Mouse (Mus musculus) heart, embryonic 14.5 days (tissue): ENCODE data around the gene Gm597. TPM values are rescaled to one million over a fixed set of nuclear protein-coding genes. Genes with fewer than 3 reads are reported as not detected.

Experiments used
- ATAC-seq: fragments of 200-750 bp; cut with Nextera tagmentation; 2 replicates; pipeline ENCODE4 v1.8.0; 2017; ENCODE audit warnings: low read depth, moderate TSS enrichment; ENCODE audit not compliant: insufficient number of reproducible peaks, insufficient read depth, low FRiP score
- H3K27ac ChIP-seq, 2 experiments: fragments of 200-500 bp in 1 of 2; fragments of 300-500 bp in 1 of 2; sonication (generic) in 1 of 2; replicated peaks in 1 of 2; 2 replicates each; pipeline ENCODE4 v1.5.1; 2012 to 2014; ENCODE audit warnings: low read depth in 2 of 2, low read length in 2 of 2, control low read depth in 1 of 2, mild to moderate bottlenecking in 1 of 2, mixed read lengths in 1 of 2; ENCODE audit not compliant: control insufficient read depth in 1 of 2, insufficient read depth in 1 of 2
- H3K27me3 ChIP-seq: fragments of 300-500 bp; sonication (generic); 2 replicates; pipeline ENCODE4 v1.6.1; 2014; ENCODE audit warnings: mild to moderate bottlenecking, low read length, control low read depth; ENCODE audit not compliant: control insufficient read depth, insufficient read depth
- H3K36me3 ChIP-seq: fragments of 300-500 bp; sonication (generic); 2 replicates; pipeline ENCODE4 v1.6.1; 2014; ENCODE audit warnings: mild to moderate bottlenecking, control low read depth, low read length, mixed read lengths; ENCODE audit not compliant: control insufficient read depth, insufficient read depth
- H3K4me1 ChIP-seq, 2 experiments: fragments of 200-500 bp in 1 of 2; fragments of 300-500 bp in 1 of 2; sonication (generic) in 1 of 2; 2 replicates each; pipeline ENCODE4 v1.6.1; 2012 to 2014; ENCODE audit warnings: low read length in 2 of 2, control low read depth in 1 of 2, mixed read lengths in 1 of 2; ENCODE audit not compliant: control insufficient read depth in 2 of 2, insufficient read depth in 2 of 2
- H3K4me2 ChIP-seq: fragments of 300-500 bp; sonication (generic); 2 replicates; pipeline ENCODE4 v1.6.1; 2014; ENCODE audit warnings: mild to moderate bottlenecking, low read length
- H3K4me3 ChIP-seq, 2 experiments: fragments of 200-500 bp in 1 of 2; fragments of 300-500 bp in 1 of 2; sonication (generic) in 1 of 2; 2 replicates each; pipeline ENCODE4 v1.5.1; 2012 to 2014; ENCODE audit warnings: low read length in 2 of 2, mild to moderate bottlenecking in 2 of 2, control low read depth in 1 of 2, low read depth in 1 of 2, moderate library complexity in 1 of 2; ENCODE audit not compliant: control insufficient read depth in 1 of 2, insufficient read depth in 1 of 2
- H3K9ac ChIP-seq: fragments of 300-500 bp; sonication (generic); 2 replicates; pipeline ENCODE4 v1.6.1; 2014; ENCODE audit warnings: mild to moderate bottlenecking, low read length
- H3K9me3 ChIP-seq: fragments of 300-500 bp; sonication (generic); 2 replicates; pipeline ENCODE4 v1.6.1; 2016; ENCODE audit warnings: low read length, control low read depth; ENCODE audit not compliant: control insufficient read depth
- WGBS: fragments of 180-500 bp; shearing (Covaris S2); extraction: QIAGEN DNeasy Blood & Tissue Kit; methylation state at CpG from one replicate; pipeline ENCODE4 v1.1.7; 2014; 5-methylcytosine and 5-hydroxymethylcytosine counted together
- polyA plus RNA-seq: library from polyadenylated mRNA; unstranded; fragments of >200 nt; fragmentation: Nextera tagmentation; extraction: Ambion mirVana; gene quantifications from 2 replicates; pipeline ENCODE4 v1.2.1, GENCODE M21; 2014

Gene Gm597
- polyA plus RNA-seq, result not detected in 2 replicates

- ATAC-seq, result no peak
- Histone ChIP-seq H3K27ac (no peak within 1 kb of the TSS), H3K9ac (no peak within 1 kb of the TSS), H3K36me3 (no peaks in the 10 kb centered on the region), H3K4me2 (no peak within 1 kb of the TSS), H3K4me3 (no peak within 1 kb of the TSS), H3K27me3 (no peaks in the 10 kb centered on the region), H3K4me1 (no peaks in the 10 kb centered on the region), H3K9me3 (no peaks in the 10 kb centered on the region)
Observed at GRCm38 (mm10) chr1:28780152-28780551, at the start of gene Gm597. Gene Gm597, minus strand, starts transcription at chr1:28780252.

GRCm38 (mm10) chr1:28807689-28808088 is 27.6 kb upstream of the Gm597 start:
- Histone ChIP-seq H3K9ac (no peak overlapping the region), H3K9me3 (no peaks in the 10 kb centered on the region), H3K27ac (no peak overlapping the region), H3K4me3 (no peak overlapping the region), H3K27me3 (no peaks in the 10 kb centered on the region), H3K36me3 (no peaks in the 10 kb centered on the region), H3K4me1 (no peaks in the 10 kb centered on the region), H3K4me2 (no peak overlapping the region)
- ATAC-seq, result no peak
- whole genome bisulfite sequencing, result 91% methylated on average over 1 of the region's 1 CpGs

GRCm38 (mm10) chr1:28806618-28807017 is 26.6 kb upstream of the Gm597 start:
- Histone ChIP-seq H3K9ac (no peak overlapping the region), H3K4me2 (no peak overlapping the region), H3K36me3 (no peaks in the 10 kb centered on the region), H3K4me1 (no peaks in the 10 kb centered on the region), H3K4me3 (no peak overlapping the region), H3K27me3 (no peaks in the 10 kb centered on the region), H3K9me3 (no peaks in the 10 kb centered on the region), H3K27ac (no peak overlapping the region)
- no peak for ATAC-seq

- Histone ChIP-seq H3K4me2 (no peak overlapping the region), H3K9me3 (no peaks in the 10 kb centered on the region), H3K4me1 (no peaks in the 10 kb centered on the region), H3K4me3 (no peak overlapping the region), H3K36me3 (no peaks in the 10 kb centered on the region), H3K27me3 (no peaks in the 10 kb centered on the region), H3K9ac (no peak overlapping the region), H3K27ac (no peak overlapping the region)
- 77% methylated on average over 14 of the region's 14 CpGs for WGBS
- ATAC-seq, result no peak
Observed at GRCm38 (mm10) chr1:28800881-28801280, 20.8 kb upstream of the Gm597 start.
